Mouse (Mus musculus) thymus, postnatal 10 days (tissue): Measurements from ENCODE around the gene Dgat2.

Experiments
- DNase-seq, 2 experiments: peaks; one replicate each; pipeline ENCODE4 v3.0.0; 2021; ENCODE audit warnings: low spot score in 2 of 2

Dgat2 gene

GRCm38 (mm10) chr7:99193926-99194325 is 11.4 kb upstream of the Dgat2 start:
- DNase-seq: no peak

DNA sequence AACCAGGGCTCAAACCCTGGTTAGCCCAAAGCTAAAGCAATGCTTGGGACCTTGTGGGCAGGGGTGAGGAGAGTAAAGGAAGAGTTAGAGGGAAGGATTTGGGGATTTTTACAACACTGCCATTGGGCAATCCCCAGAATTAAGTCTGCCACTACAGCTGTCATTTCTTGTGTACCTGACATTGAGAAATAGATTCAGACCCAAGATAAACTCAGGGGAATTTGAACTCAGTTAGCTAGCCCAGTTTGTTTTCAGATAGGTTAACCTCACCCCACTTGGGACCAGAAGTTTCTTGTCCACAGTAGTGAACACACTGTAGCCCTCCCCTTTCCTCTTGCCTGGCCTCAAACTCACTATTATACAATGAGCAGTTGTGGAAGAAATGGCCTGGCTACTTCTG is 8.9 kb upstream of the Dgat2 start:
- DNase-seq: no peak

- no peak for DNase-seq
These were observed 7.4 kb upstream of the Dgat2 start for GRCm38 (mm10) chr7:99189885-99190284.

GRCm38 (mm10) chr7:99188630-99189029 is 6.1 kb upstream of the Dgat2 start:
- no peak for DNase-seq

DNA sequence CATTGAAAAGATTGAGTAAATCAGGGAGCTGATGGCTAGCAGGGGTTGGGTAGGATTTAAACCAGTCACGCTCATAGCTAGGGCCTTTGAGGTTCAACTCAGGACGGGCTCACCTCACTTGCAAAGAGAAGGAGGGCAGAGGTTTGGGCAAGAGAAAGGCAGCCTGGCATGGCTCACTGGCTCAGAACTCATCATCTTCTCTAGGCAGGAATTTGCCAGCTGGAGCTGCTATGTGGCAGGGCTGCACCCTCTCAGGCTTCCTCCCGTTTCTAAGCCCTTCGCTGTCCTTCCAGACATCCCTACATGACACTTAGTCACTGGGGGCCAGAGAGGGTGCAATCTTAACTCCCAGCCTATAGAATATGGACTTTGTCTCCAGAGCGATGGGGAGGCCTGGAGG is 4.9 kb upstream of the Dgat2 start:
- no peak for DNase-seq

DNA sequence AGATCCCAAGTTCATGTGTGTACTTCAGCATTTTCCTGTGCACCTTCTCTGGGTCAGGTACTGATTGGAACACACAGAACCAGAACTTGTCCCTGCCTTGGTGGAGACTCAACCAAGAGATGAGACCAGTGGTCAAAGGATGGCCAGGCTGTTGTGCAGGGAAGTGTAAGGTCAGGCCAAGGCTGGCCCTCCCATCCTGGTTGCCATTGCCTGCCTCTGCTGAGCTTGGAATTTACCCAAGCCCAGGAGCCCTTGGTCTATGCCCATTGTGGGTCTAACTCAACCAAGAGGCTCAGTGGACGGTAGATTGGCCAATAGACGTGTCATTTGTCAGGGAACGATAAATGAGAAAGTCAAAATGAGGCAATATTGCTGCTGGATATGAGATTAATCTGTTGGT is 2.9 kb upstream of the Dgat2 start:
- no peak for DNase-seq

DNA sequence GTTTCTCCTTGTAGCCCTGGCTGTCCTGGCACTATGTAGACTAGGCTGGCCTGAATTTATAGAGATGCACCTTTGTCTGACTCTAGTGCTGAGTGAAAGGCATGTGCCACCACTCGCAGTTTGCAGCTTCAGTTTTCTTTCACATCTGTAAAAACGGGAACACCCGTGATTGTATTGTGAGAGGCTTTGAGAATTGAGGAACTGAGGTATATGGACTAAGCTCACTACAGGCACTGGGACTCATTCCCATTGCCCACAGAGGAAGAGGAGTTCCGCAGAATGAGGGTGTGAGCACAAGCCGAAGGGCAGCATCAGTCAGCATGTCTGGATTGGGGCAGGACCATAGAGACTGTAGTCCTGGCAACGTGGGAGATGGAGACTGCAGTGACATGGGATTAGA is 1.2 kb upstream of the Dgat2 start:
- no peak for DNase-seq

GRCm38 (mm10) chr7:99181619-99182431 is 694 bp downstream of the Dgat2 start:
- DNase-seq: no peak

- no peak for DNase-seq
These were observed 2.4 kb downstream of the Dgat2 start for GRCm38 (mm10) chr7:99180162-99180561.

DNA sequence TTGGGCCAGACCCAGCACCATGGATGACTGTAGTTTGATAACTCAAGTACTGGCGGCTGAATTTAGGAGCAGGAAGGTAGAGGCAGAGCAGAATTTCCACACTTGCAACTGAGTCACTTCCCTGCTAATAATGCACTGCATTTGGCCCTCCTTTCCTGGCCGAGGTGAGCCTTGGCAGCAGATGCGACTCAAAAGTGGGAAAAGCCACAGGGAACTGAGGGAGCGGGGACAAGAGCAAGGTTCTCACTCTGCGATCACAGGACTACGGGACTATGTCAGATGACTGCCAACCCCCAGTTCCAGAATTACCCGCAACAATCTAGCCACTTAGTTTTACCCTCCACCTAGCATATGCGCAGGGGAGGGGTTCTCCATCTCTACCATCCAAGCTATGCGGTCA is 3.2 kb downstream of the Dgat2 start:
- DNase-seq: no peak

DNA sequence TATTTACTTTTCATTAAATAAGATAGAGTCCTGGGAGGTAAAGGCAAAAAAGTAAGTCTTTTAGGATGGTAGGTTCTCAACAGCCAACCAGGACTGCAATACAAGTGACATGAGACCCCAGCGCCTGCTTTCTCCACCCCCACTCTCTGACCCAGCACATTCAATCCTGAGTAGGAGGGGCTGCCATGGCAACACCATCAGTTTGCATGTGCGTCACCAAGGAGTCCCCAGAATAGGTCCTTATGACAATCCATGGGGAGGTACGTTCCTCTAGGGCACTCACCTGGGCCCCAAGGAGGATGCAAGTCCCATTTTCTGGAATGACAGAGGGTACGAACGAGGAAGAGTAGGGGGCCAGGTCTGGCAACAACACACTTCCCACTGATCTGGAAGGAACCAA is 5.1 kb downstream of the Dgat2 start:
- DNase-seq: no peak

DNA sequence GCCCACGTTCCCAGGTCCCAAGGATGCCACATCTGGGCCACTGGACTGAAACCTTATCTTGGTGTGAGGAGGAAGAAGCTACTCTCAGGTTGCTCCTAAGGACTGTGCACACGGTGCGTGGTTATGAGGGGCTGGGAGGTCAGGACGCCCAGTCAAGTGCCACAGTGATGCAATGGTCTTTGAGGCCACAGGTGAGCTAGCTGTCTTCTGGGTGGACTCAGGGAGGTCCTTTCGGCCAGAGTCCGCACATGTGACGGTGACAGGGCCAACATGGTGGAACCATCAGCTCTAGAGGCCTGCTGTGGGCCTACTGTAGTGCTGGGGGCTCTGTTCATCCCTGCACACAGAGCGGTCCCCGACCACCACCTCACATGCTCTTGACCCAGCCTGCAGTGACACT is 6.9 kb downstream of the Dgat2 start:
- DNase-seq: no peak

DNA sequence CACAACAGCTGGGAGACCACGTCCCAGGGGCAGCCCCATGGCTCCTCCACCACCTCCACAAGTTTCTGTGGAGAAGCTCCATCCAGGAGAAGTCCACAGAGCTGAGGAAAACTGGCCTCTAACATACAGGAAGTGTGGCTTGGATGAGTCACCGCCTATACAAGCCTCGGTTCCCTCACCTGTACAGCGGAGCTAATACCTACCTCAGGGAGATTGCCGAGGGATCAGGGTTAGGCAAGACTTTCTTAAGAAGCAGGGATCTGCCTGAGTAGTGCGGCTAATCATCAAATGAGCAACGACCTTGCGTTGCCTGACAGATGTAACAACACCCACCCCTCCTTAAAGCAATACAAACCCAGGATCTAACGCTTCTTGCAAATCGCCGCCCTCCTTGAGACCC is 7.4 kb downstream of the Dgat2 start:
- no peak for DNase-seq

DNA sequence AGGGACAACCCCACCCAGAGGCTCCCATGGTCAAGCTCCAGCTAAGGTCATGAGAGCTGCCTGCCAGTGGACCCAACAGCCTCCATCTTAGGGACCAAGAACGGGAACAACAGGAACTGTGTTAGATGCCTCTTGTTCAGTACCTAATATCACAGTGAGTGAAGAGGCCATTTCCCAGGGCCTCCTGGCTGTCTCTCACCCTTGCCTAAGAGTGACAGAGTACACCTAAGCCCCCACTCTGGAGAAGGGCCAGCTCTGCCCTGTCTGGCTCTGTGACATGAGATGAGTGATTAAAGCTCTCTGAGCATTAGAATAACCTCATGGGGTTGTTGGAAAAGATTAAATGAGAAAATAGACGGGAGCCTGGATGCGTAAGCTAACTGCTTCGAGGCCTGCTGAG is 8.5 kb downstream of the Dgat2 start:
- no peak for DNase-seq

- no peak for DNase-seq
These were observed 9.6 kb downstream of the Dgat2 start for GRCm38 (mm10) chr7:99172898-99173297.

GRCm38 (mm10) chr7:99171730-99172463 is 10.6 kb downstream of the Dgat2 start:
- DNase-seq: no peak

DNA sequence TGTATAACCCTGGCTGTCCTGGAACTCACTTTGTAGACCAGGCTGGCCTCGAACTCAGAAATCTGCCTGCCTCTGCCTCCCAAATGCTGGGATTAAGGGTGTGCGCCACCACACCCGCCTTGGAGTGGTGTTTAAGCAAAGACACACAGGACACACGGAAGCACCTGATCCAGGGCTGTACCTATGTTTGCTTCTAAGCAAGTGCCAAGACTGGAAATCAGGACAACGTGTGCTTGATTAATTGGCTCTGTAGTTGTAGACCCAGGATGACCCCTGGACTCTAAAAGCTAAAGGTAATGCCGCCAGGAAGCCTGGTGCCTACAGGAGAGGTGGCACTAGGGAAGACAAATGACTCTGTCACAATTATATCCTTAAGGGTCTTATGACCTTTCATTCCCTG is 12.0 kb downstream of the Dgat2 start:
- no peak for DNase-seq

- DNase-seq: no peak
These were observed 12.7 kb downstream of the Dgat2 start for GRCm38 (mm10) chr7:99169717-99170403.

DNA sequence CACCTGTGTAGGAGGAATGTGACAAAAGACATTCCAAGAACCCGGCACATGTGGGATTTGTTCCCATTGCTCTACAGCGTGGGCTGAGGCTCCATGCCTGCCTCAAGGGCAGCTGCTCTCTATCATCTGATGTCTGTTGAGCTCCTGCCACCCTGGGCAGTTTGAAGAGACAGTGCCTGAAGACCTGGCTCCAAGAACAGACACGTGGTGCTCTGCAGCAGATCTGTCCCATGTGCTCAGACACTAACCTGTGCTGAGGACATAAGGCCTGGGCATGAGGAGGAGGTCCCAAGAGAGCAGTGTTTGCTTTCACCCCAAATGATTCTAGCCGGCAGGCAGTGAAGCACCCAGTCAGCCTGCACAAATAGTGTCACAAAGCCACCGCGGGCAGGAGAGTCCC is 13.8 kb downstream of the Dgat2 start:
- DNase-seq: no peak

DNA sequence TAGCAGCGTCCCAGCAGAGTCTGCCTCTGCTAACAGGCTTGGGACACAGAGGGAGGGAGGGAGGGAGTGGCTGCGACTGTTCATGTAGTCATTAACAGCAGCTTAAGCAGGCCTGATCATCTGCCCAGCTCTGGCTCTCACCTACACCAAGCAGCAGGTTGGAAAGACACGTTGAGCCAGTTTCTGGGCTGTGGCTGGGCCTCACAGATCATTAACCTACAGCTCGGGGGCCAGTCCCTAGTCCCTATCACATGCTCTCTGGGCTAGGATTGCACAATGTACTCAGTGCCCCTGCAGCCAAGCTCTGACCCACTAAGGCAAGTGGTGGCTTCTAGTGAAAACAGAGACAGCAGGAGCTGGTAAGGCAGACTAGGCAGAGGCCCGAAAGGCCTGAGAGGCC is 14.6 kb downstream of the Dgat2 start:
- DNase-seq: no peak

- no peak for DNase-seq
These were observed 16.4 kb downstream of the Dgat2 start for GRCm38 (mm10) chr7:99166159-99166558.

- no peak for DNase-seq
These were observed 17.6 kb downstream of the Dgat2 start for GRCm38 (mm10) chr7:99164873-99165410.

DNA sequence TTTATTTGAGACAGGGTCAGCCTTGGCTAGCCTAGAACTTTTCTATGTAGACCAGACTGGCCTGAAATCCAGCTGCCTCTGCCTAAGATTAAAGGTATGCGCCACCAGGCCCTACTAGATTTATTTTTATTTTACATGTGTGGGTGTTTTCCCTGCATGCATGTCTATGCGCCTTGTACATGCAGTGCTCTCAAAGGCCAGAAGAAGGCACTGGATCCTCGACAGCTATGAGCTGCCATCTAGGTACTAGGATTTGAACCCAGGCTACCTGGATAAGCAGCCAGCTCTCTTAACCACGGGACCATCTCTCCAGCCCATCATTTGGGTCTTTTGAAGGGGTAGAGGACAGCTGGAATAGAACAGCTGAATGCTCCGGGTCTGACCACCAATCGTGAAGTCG is 20.1 kb downstream of the Dgat2 start:
- DNase-seq: no peak
